Mouse (Mus musculus): ENCODE measurements at regions not wholly inside any gene's neighbourhood (a gene's known extent, or its start where the extent isn't known, plus 50 kb on each side); places are given as distances from the start of the nearest gene placed in this dataset.
"Not testable (repeated sequence)": the region's sequence is repeated elsewhere in the genome, so short reads cannot be mapped to it uniquely, and the experiment has no call there.

- no peak for DNase-seq (ENCODE audit: low read depth, low spot score)
These were observed 153.9 kb upstream of the Ubl3 start for GRCm38 (mm10) chr5:148706323-148707120.

GRCm38 (mm10) chr5:148704769-148705168, 152.2 kb upstream of the Ubl3 start:
- no peak for DNase-seq (ENCODE audit: low read depth, low spot score)

DNA sequence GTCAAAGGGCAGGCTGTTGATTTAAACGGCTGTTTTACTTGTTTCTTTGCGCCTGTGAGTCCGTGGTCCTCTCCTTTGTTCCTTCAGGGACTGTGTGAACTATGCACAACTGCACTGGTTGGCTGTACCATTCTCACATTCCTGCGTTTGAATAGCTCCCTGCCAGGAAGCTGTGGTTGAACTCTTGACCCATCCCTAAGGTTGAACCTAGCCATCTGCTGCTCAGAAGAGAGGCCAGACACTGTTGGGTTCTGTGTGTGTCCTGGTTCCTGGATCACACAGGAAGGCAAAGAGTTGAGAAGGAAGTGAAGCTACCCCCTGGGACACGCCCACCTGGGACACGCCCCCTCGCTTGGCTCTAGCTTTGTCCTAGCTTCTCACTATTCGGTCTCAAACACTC, 149.3 kb upstream of the Ubl3 start:
- DNase-seq (ENCODE audit: low read depth, low spot score) = peak; percentile 100

DNA sequence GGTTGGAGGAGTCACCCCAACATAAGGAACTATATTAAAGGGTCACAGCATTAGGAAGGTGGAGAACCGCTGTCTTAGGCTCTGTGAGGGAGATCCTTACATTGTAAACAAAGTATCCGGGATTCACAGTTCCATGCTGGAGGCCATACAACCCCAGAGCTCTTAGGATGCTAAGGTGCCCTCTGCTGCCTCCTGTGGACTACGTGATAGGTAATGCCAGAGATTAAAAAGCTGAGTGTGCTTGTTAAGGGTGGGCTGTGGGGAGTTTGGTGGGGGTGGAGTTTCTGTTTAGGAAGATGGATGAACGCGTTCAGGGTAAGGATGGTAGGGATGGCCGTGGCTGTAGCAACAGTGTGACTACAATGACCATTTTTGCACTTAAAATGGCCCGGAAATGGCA, 148.4 kb upstream of the Ubl3 start:
- peak; percentile 82 for DNase-seq (ENCODE audit: low read depth, low spot score)

DNA sequence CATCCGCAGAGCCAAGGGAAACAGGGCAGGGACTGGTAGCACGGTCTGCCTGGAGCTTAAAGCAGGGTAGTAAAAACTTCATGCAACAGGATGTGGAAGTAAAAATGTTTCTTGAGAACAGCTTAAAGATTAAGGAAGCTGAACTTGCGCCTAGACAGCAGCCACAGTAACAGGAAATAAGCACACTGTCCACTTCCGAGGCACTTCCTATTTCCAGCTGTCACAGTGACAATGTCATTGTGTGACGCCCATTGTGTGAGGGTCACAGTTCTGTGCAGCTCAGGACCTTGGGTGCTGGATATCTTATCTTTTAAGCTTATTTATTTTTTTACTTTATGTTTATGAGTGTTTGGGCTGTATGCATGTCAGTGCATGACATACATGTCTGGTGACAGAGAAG, 147.7 kb upstream of the Ubl3 start:
- DNase-seq (ENCODE audit: low read depth, low spot score) = no peak

DNA sequence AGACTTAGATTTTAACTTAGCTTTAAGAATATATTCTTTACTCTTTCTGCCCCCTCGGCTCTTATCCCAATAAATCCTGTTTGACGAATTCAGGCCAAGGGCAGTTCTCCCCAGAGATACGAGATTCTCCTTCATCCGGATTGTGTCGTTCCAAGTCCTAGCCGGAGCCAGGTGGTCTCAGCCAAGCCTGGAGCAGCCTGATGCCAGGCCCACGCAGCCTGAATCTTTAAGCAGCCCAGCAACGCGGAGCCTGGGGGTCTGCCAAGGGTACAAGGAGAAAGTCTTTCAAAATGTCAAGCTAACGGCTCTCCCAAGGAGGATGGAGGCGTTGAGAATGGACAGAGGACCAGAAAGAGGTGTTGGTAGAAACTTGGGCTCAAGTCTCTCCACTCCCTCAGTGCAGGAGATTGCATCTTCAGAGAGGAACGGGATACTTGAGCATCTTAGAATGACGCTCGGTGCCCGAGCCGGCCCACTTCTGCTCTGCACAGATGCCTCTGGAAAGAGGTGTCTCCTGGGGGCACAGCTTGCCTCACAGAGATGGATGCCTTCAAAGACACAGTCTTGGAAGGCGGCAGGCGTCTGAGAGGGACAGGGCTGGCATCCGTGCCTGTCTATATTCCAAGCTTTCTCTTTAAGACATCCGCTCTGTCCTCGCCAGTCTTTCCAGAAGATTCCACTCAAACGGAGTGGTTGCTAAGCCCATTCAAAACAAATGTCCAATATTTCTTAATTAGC, 145.2 kb upstream of the Ubl3 start:
- no peak for DNase-seq (ENCODE audit: low read depth, low spot score)

DNA sequence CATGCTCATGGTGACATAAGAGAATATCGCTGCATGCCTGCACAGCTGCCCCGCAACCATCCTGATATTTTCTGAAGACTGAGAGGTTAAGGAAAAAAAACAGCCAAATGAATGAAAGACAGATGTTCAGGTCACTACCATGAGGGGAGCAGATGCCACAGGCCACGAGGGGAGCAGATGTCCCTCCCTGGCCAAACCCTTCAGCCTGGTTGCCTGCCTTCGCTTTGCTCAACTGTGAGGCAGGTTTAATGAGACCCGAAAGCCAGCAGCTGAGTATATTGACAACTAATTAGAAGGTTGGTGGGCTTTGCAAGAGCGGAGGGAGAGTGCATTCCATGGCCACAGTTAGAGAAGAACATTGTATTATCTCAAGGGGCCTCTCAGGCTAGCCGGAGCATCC, 141.8 kb upstream of the Ubl3 start:
- no peak for DNase-seq (ENCODE audit: low read depth, low spot score)

- DNase-seq (ENCODE audit: low read depth, low spot score) = no peak
These were observed 138.9 kb upstream of the Ubl3 start for GRCm38 (mm10) chr5:148691486-148691885.

DNA sequence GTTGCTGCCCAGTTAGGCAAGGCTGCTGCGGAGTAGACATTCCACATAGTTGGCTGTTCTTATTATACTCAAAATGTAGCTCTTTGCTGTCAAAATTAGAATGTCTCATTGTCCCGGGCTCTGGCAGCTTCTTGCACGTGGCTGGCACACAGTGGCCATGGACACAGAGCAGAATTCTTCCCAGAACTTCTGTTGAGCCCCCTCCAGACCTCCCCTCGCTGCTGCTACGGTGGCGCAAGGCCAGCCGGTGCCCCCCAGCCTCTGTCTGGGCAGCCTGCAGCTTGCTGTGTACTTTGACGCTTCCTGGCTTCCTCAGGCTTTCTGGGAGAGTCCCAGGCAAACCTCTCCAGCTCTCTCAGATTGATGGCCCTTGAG, 138.2 kb upstream of the Ubl3 start:
- DNase-seq (ENCODE audit: low read depth, low spot score) = no peak

DNA sequence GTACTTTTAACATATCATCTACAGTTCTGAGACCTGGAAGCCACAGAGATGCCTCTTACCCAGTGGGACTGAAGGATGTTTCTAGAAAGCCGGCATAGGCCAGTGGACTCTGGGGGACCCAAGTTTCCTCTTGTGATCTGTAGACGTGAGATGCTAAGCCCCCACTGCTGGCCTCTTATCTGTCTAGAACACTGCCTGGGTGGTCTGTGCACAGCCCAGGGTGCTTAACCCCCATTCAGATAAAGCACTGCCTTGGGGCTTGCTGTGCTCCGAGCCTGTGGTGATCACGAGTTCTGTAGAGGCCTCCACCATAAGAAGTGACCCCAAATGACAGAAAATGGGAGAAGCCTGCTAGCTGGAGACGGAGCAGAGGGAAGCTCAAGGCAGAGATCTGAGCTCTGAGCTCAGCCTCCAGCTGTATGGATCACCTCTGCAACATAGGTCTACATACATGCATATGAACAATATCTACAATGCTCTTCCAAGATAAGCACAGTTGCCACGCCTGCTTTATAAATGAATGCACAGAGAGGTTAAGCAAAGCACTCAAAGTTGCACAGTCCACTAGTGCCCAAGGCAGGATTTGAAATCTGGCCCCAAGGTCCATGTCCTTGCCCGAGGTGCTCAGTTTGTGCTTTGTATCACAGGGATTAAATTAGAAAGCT, 137.7 kb upstream of the Ubl3 start:
- no peak for DNase-seq (ENCODE audit: low read depth, low spot score)

DNA sequence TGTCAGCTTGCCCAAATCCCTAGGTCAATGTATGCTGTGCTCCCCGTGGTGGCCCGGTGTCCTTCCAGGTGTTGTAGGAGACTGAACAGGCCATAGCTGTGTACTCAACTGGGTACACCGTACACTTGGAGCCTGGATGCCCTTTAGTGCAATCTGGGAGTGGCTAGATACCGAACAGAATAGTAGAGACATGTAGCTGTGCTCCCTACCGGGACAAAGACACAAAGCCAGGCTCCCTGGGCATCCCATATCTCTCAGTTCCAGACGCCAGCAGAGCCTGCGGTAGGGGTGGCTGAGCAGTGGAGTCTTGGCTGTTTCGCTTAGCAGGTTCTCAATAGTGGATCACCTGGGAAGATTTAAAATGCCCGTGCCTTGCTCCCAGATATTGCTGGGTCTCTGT, 136.7 kb upstream of the Ubl3 start:
- DNase-seq (ENCODE audit: low read depth, low spot score) = no peak

- DNase-seq (ENCODE audit: low read depth, low spot score) = no peak
These were observed 135.9 kb upstream of the Ubl3 start for GRCm38 (mm10) chr5:148688501-148688900.

DNA sequence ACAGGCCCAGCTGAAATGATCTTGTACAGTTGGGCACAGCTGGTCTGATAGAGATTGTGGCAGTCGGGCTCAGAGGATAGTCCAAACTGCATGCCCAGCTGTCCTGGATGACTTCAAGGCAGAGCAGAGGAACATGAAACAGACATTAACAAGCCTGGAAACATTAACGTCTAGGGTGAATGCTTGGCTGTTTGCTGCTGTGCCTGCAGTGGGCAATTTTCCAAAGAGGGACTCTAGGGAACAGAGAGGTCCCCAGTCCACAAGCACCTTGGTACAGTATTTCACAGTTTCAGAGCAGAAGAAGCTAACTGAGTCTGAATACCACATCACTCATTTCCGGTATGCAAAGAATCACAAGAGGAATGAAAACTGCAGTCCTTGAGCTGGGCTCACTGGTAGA, 135.2 kb upstream of the Ubl3 start:
- DNase-seq (ENCODE audit: low read depth, low spot score) = no peak

- DNase-seq (ENCODE audit: low read depth, low spot score) = no peak
These were observed 131.6 kb upstream of the Ubl3 start for GRCm38 (mm10) chr5:148684216-148684615.

- DNase-seq (ENCODE audit: low read depth, low spot score) = peak; percentile 60
These were observed 130.0 kb upstream of the Ubl3 start for GRCm38 (mm10) chr5:148682553-148682952.

DNA sequence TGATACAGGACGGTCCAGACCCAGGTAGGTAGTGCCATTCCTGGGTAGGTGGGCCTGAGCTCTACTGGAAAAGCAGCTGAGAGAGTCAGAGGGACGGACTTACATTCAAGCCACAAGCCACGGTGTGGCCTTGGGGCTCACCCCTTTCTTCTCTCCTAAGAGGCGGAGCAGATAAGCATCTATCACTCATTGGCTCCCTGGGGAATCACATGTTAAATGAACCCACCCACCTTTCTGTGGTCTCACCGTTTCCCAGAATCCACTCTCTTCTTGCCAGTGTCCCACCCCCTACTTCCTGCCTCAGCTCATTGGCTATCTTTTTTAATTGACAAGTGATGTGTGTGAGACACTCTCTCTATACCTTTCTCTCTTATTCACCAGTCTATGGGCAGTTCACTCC, 127.8 kb upstream of the Ubl3 start:
- peak; percentile 84 for DNase-seq (ENCODE audit: low read depth, low spot score)

DNA sequence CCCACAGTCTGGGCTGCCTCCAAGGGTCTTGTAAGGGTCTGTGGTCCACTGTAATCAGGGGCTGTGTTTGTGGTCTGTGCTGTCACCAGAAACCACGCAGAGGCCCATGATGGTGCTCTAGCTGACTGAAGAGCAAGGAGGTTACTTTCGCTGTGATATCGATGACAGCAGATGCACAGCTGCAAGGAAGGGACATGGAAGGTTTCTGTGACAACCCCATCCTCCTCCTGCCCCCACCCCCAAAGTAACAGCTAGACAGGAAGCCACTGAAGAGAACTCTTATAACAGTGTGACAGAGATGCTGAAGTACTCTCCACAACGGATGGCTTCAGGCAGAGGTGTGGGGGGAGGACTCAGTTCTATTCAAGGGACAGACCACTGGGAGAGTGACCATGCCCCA, 127.0 kb upstream of the Ubl3 start:
- DNase-seq (ENCODE audit: low read depth, low spot score) = no peak

GRCm38 (mm10) chr5:148678285-148678937, 125.8 kb upstream of the Ubl3 start:
- DNase-seq (ENCODE audit: low read depth, low spot score) = not testable (repeated sequence)

- no peak for DNase-seq (ENCODE audit: low read depth, low spot score)
These were observed 121.7 kb upstream of the Ubl3 start for GRCm38 (mm10) chr5:148674281-148674680.

DNA sequence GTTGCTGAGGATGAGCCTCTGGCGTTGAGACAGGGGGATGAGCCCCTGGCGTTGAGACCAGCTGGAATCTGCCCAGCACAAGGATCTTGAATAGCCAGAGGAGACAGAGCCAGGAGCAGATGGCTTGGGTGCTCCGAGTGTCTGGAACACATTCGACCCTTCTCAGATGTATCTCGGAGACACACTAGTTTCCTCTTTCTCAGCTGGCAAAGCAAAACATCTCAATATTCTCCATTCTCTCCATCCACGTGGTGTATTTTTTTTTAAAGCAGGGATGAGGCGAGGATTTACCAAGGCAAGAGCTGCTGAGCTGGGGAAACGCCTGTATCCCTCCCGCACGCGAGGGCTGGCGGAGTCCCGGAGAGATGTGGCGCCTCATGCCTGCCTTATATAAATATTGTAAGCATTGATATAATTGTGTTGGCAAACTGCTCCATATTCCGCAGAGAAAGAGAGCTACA, 109.7 kb upstream of the Ubl3 start:
- no peak for DNase-seq (ENCODE audit: low read depth, low spot score)

GRCm38 (mm10) chr5:148661120-148661519, 108.5 kb upstream of the Ubl3 start:
- peak; percentile 85 for DNase-seq (ENCODE audit: low read depth, low spot score)

All from R1 (cell line).